Mouse (Mus musculus) ES-E14 (cell line): ENCODE data around the gene Ly6g6c.

ENCODE experiments used
- CHD2 ChIP-seq: IDR thresholded peaks from 2 replicates; pipeline ENCODE4 v1.6.1; 2014; ENCODE audit warnings: mild to moderate bottlenecking, low read depth, low read length, inconsistent platforms
- HCFC1 ChIP-seq: IDR thresholded peaks from 2 replicates; pipeline ENCODE4 v1.6.1; 2012; ENCODE audit warnings: low read length, inconsistent platforms, borderline replicate concordance; ENCODE audit not compliant: insufficient read depth
- MAFK ChIP-seq: IDR thresholded peaks from 2 replicates; pipeline ENCODE4 v1.6.1; 2014; ENCODE audit warnings: mild to moderate bottlenecking, low read depth, low read length, inconsistent platforms; ENCODE audit not compliant: insufficient read depth
- ZC3H11A ChIP-seq: IDR thresholded peaks from 2 replicates; pipeline ENCODE4 v1.6.1; 2012; ENCODE audit warnings: low read depth, mild to moderate bottlenecking, inconsistent platforms, low read length, borderline replicate concordance
- ZNF384 ChIP-seq: IDR thresholded peaks from 2 replicates; pipeline ENCODE4 v1.6.1; 2012; ENCODE audit warnings: low read depth, low read length, inconsistent platforms

GRCm38 (mm10) chr17:35064951-35065947 is at the start of gene Ly6g6c:
- TF ChIP-seq MAFK = no peak
- TF ChIP-seq CHD2 = no peak
- no peak for TF ChIP-seq ZC3H11A
- TF ChIP-seq HCFC1 = no peak
- no peak for TF ChIP-seq ZNF384
